10 mouse cellular contexts compared by ENCODE assay signal in genomic region chr6:71801714-71802094, GRCm38 (mm10). TPM values are rescaled to one million over a fixed set of nuclear protein-coding genes. Genes with fewer than 3 reads are reported as not detected.
DNase-seq lines count a peak whose midpoint lies in the region; ATAC-seq lines count a peak whose summit lies in the region.
"Had no signal": no experiment of that assay in that cellular context is flagged by ENCODE, and none has a peak within 500 bp of the region (broad histone marks: within the 10 kb centered on the region; RNA-seq: fewer than 3 reads in every experiment).

No protein-coding gene starts in this region.

- H3K9me3 ChIP-seq in midbrain, embryonic 16.5 days (replicated peaks; ENCODE audit: control insufficient read depth, low read length, poor library complexity, severe bottlenecking): no peaks in the 10 kb centered on the region
- H3K9me3 ChIP-seq in midbrain, embryonic 13.5 days: no peaks in the 10 kb centered on the region

- H3K27me3 ChIP-seq in midbrain, embryonic 16.5 days (ENCODE audit: control insufficient read depth, insufficient read depth, low read depth, low read length): no peaks in the 10 kb centered on the region
- no peaks in the 10 kb centered on the region for H3K27me3 ChIP-seq in midbrain, embryonic 13.5 days

- intact Hi-C loops in left cerebral cortex, postnatal 36 days (cut with DNase I): loop anchor here (2.0 to 10.0 kb wide), 5 partner anchors 93 to 357 kb away; partner anchors contain the start of genes Kdm3a and Rmnd5a

- H3K36me3 ChIP-seq in midbrain, embryonic 16.5 days (ENCODE audit: control insufficient read depth, insufficient read depth, low read length): peaks cover 8% of the 10 kb centered on the region; the same call in 1 of the 2 replicates
- peaks cover 37% of the 10 kb centered on the region for H3K36me3 ChIP-seq in midbrain, embryonic 13.5 days

- 65% methylated on average over 10 of the region's 10 CpGs for WGBS in midbrain, embryonic 16.5 days
- WGBS in midbrain, embryonic 13.5 days: 74% methylated on average over 10 of the region's 10 CpGs

- no peak overlapping the region for H3K4me3 ChIP-seq in midbrain, embryonic 16.5 days (ENCODE audit: low read depth, low read length)
- no peak overlapping the region for H3K4me3 ChIP-seq in midbrain, embryonic 13.5 days (replicated peaks)

- no peak overlapping the region for H3K27ac ChIP-seq in midbrain, embryonic 16.5 days (ENCODE audit: low read length)
- H3K27ac ChIP-seq in midbrain, embryonic 13.5 days: no peak overlapping the region
- H3K27ac ChIP-seq: hindbrain, postnatal 0 days had no signal

- H3K4me1 ChIP-seq in midbrain, embryonic 16.5 days (ENCODE audit: control insufficient read depth, insufficient read depth, low read length): no peaks in the 10 kb centered on the region
- peaks cover 4% of the 10 kb centered on the region; the same call in 1 of the 2 replicates for H3K4me1 ChIP-seq in midbrain, embryonic 13.5 days (replicated peaks)

- H3K4me2 ChIP-seq in midbrain, embryonic 16.5 days (ENCODE audit: low read length): no peak overlapping the region
- no peak overlapping the region for H3K4me2 ChIP-seq in midbrain, embryonic 13.5 days (replicated peaks)

- no peak overlapping the region for H3K9ac ChIP-seq in midbrain, embryonic 16.5 days (ENCODE audit: low read depth, low read length)
- no peak overlapping the region for H3K9ac ChIP-seq in midbrain, embryonic 13.5 days (replicated peaks)

- peak; percentile 26; the same call in 1 of the 2 replicates for ATAC-seq in midbrain, embryonic 16.5 days
- no peak for ATAC-seq in midbrain, embryonic 13.5 days
- ATAC-seq: forebrain, embryonic 14.5 days; hindbrain, postnatal 0 days had no signal

- peak; percentile 76 to 81 for DNase-seq in frontal cortex, adult 2 months (ENCODE audit: extremely low spot score in 1 of 2, low spot score in 1 of 2)
- DNase-seq in left cerebral cortex, postnatal 36 days (ENCODE audit: low spot score in 2 of 2): peak; percentile 66 to 79
- DNase-seq in right cerebral cortex, postnatal 36 days (ENCODE audit: low spot score in 2 of 2): peak; percentile 77 to 88
- no peak for DNase-seq in kidney, adult 9 months
- no peak for DNase-seq in thymus, postnatal 10 days (ENCODE audit: low spot score in 2 of 2)
- DNase-seq: lung, postnatal 10 days had no signal

RNA-seq across cellular contexts. Expression of gene Mrpl35, which starts 25.1 kb away (rescaled TPM):
- polyA plus RNA-seq in midbrain, embryonic 16.5 days (2015; fragmentation: Nextera tagmentation; extraction: Ambion mirVana): 36.1 and 39.4 TPM in 2 replicates
- 42.3 and 47.5 TPM in 2 replicates for polyA plus RNA-seq in midbrain, embryonic 13.5 days (2015; fragmentation: Nextera tagmentation; extraction: Ambion mirVana)
- 16.6 and 18.4 TPM in 2 replicates for polyA plus RNA-seq in frontal cortex, adult 2 months (2012; rRNA removed)
- total RNA-seq in left cerebral cortex, postnatal 36 days (2021): 10 to 100 TPM; 26.4 to 29.1 TPM

RNA-seq across cellular contexts. Expression of gene Immt, which starts 29.4 kb away (rescaled TPM):
- 149 and 151 TPM in 2 replicates for polyA plus RNA-seq in midbrain, embryonic 16.5 days (2015; fragmentation: Nextera tagmentation; extraction: Ambion mirVana)
- polyA plus RNA-seq in midbrain, embryonic 13.5 days (2015; fragmentation: Nextera tagmentation; extraction: Ambion mirVana): 161 and 163 TPM in 2 replicates
- polyA plus RNA-seq in frontal cortex, adult 2 months (2012; rRNA removed): 85.1 and 92.1 TPM in 2 replicates
- 100 to 1,000 TPM; 142 to 143 TPM for total RNA-seq in left cerebral cortex, postnatal 36 days (2021)

Comparison
In these comparisons a context has a peak if more than half of its experiments do, and no peak if none do; other contexts are left out.
1. DNase-seq: peak in frontal cortex, adult 2 months (2 of 2), left cerebral cortex, postnatal 36 days (2 of 2) and right cerebral cortex, postnatal 36 days (2 of 2); none in kidney, adult 9 months (single experiment) and thymus, postnatal 10 days (0 of 2).